Mouse (Mus musculus) olfactory bulb, adult 2 months (tissue): ENCODE measurements around the gene Htra3. TPM values are rescaled to one million over a fixed set of nuclear protein-coding genes. Genes with fewer than 3 reads are reported as not detected.

Experiments
- H3K27ac ChIP-seq: fragments of 200-500 bp; 2 replicates; pipeline ENCODE4 v1.5.1; 2012; ENCODE audit warnings: low read depth, low read length; ENCODE audit not compliant: insufficient read depth
- H3K4me1 ChIP-seq: fragments of 200-500 bp; 2 replicates; pipeline ENCODE4 v1.6.1; 2012; ENCODE audit warnings: low read length; ENCODE audit not compliant: control insufficient read depth, insufficient read depth
- H3K4me3 ChIP-seq: fragments of 200-500 bp; 2 replicates; pipeline ENCODE4 v1.5.1; 2012; ENCODE audit warnings: mild to moderate bottlenecking, low read depth, low read length, moderate library complexity; ENCODE audit not compliant: insufficient read depth
- CTCF ChIP-seq: fragments of 200-500 bp; IDR thresholded peaks from 2 replicates; pipeline ENCODE4 v1.5.1; 2012; ENCODE audit warnings: low read depth, mild to moderate bottlenecking, low read length, moderate library complexity; ENCODE audit not compliant: insufficient read depth
- POLR2A ChIP-seq: fragments of 200-500 bp; IDR thresholded peaks from 2 replicates; pipeline ENCODE4 v1.6.1; 2012; ENCODE audit warnings: mild to moderate bottlenecking, low read depth, low read length, moderate library complexity; ENCODE audit not compliant: insufficient read depth
- WGBS: fragments of 180-500 bp; shearing (Covaris S2); methylation state at CpG from one replicate; pipeline ENCODE4 v1.1.7; 2018; 5-methylcytosine and 5-hydroxymethylcytosine counted together
- polyA plus RNA-seq: library from polyadenylated mRNA; stranded (reverse); fragments of >200 nt; gene quantifications from 2 replicates; pipeline ENCODE4 v1.2.4, GENCODE M21; 2012; ENCODE audit warnings: low replicate concordance; ENCODE audit not compliant: missing spikeins, insufficient read depth, insufficient read length

Htra3 gene
- polyA plus RNA-seq, 1 experiment: not detected

DNA sequence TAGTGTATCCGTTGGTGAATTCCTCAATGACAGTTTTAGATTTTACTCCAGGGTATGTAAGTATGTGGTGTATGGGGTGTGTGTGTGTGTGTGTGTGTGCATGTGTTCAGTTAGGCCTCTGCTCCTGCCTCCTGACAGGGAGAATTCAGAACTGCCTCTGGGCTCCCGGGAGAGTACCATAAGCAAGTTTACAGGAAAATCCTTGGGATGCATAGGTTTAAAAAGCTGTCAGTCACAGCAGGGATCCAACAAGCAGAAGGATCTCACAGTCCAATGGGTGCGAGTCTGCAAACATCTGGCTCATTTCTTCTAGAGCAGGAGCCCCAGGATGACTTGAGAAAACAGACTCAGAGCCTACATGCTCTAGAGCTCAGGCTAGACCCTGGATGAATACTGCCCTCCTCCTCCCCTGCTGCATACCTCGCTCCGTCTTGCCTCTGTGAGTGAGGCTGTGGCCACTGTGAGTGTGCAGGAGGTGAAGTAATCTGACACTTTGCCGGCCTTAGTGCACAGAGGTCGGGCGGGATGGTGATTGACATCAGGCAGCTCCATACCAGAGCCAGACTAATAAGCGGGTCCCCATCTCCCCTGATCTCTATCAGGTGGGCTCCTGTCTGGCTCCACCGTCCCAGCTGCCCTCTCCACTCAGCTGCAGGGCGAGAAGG, 9.7 kb downstream of the Htra3 start:
- H3K4me1 ChIP-seq: peaks cover 31% of the 10 kb centered on the region
- H3K4me3 ChIP-seq: no peak overlapping the region
- WGBS: 67% methylated on average over 11 of the region's 11 CpGs
- no peak for TF ChIP-seq POLR2A
- no peak for TF ChIP-seq CTCF
- no peak overlapping the region for H3K27ac ChIP-seq

DNA sequence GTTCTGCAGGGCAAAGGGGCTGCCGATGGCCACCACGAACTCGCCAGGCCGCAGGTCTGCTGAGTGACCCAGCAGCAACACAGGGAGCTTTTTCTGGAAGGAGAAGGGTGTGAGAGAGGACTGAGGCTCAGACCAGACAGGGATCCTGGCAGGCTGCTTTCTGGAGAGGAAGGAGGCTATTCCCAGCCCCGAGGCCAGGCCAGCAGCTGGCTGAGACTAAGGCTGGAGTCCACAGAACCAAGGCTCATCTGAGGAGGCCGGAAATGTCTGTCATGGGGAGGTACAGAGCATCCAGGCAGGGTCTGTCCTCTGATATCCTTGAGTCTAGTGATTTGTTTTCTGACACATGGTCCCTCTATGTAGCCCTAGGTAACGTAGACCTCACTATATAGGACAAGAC, 13.4 kb downstream of the Htra3 start:
- no peak overlapping the region for H3K4me3 ChIP-seq
- TF ChIP-seq CTCF (no peak), POLR2A (no peak)
- peaks cover 8% of the 10 kb centered on the region; the same call in 1 of the 2 replicates for H3K4me1 ChIP-seq
- H3K27ac ChIP-seq: no peak overlapping the region
- 86% methylated on average over 7 of the region's 7 CpGs for WGBS

DNA sequence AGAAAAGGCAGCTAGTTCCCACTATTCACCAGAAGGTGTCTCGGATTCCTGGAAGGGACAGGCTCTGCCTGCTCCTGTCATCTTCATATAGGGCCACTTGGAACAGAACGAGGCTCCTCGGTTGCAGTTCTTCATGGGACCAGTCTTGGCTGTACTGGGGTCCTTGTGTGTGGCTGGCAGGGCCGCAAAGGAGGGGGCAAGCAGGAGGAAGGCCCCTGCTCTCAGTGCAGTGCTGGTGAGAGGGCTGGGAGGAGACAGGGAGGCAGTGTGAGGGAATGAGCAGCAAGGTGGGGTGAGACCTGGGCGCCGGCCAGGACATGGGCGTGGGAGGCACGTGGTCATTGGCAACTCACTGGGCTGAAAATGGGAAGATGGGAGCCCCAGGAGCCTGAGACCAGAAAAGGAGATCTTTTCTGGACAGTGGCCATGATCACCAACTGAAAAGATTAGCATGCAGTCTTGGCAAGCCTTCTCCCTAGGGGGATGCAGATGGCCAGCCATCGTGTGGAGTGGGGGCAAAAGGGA, 17.5 kb downstream of the Htra3 start:
- 75% methylated on average over 9 of the region's 9 CpGs for WGBS
- no peak for TF ChIP-seq POLR2A

DNA sequence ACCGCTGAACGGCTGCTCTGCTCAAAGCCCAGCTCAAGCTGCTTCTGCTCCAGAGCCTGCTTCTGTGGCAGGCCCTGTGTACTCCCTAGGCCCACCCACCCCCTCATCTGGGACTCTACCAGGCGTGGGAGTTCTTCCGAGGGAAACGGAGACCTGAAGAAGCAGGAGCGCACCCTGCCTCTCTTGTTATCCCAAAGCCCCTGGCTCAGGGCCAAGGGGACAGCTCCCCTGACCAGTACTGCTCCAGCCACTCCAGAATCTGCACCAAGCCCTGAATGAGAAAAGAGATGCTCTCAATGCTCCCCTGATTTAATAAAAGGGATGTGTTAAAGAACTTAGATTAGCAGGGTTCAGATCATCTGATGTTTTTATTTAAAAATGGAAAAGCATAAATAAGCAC, 18.4 kb downstream of the Htra3 start:
- Histone ChIP-seq H3K27ac (no peak overlapping the region), H3K4me3 (no peak overlapping the region), H3K4me1 (peaks cover 5% of the 10 kb centered on the region; the same call in 1 of the 2 replicates)
- WGBS: 44% methylated on average over 6 of the region's 6 CpGs
- no peak for TF ChIP-seq CTCF
- TF ChIP-seq POLR2A: no peak

More for the DNA sequence above, 17.5 kb downstream of the Htra3 start:
- Histone ChIP-seq H3K4me1 (peaks cover 5% of the 10 kb centered on the region; the same call in 1 of the 2 replicates), H3K27ac (no peak overlapping the region), H3K4me3 (no peak overlapping the region)

DNA sequence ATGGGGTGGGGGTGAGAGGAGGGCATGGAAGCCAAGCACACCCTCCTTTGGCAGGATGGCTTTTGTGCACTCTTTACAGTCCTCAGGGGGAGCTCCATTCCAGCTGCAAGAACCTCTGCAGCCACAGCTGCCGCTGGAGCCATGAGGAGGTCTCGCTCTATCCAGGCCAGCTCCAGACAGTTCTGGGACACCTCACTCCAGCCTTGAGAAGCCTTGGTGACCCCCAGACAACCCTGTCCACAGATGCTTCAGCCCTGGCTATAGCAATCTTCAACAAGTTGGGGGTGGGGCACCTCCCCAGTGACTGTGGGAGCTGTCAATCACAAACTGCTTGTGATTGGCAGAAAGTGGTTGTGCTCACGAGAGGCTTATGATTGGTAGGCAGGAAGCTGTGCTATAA, 20.1 kb downstream of the Htra3 start:
- TF ChIP-seq CTCF: no peak
- no peak for TF ChIP-seq POLR2A
- H3K4me3 ChIP-seq: no peak overlapping the region
- peaks cover 5% of the 10 kb centered on the region; the same call in 1 of the 2 replicates for H3K4me1 ChIP-seq

DNA sequence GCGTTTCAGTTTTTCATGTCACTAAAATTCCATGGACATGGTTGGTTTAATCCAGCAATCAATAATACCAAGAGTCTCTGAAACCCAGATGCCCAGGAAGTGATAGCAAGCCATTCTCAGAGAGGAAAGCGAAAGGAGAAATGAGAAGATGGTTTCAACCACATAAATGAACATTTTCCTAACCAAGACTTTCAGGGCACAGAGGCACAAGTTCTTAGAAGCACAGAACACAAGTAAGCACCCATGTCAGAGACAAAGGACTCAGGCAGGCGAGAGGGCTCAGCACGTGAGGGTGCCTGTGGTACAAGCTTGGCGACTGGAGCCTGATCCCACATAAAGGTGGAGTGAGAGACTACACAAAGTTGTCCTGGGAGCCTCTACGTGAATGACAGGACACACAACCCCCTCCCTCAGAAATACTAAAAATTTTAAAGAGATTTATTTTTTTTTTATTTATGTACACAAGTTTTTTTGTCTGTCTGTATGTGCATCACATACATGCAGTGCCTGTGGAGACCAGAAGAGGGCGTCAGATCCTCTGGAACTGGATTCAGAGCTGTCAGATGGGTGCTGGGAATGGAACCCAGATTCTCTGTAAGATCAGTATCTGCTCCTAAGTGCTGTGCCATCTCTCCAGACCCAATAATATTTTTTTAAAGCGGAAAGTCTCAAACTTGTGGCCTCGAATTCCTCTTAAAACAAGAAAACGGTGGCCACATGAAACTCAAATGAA, 23.7 kb downstream of the Htra3 start:
- H3K27ac ChIP-seq: no peak overlapping the region
- no peak for TF ChIP-seq POLR2A
- TF ChIP-seq CTCF: no peak
- H3K4me1 ChIP-seq: no peaks in the 10 kb centered on the region
- WGBS: 89% methylated on average over 10 of the region's 10 CpGs
- H3K4me3 ChIP-seq: no peak overlapping the region

More for the DNA sequence above, 20.1 kb downstream of the Htra3 start:
- 74% methylated on average over 3 of the region's 3 CpGs for WGBS
- H3K27ac ChIP-seq: no peak overlapping the region

DNA sequence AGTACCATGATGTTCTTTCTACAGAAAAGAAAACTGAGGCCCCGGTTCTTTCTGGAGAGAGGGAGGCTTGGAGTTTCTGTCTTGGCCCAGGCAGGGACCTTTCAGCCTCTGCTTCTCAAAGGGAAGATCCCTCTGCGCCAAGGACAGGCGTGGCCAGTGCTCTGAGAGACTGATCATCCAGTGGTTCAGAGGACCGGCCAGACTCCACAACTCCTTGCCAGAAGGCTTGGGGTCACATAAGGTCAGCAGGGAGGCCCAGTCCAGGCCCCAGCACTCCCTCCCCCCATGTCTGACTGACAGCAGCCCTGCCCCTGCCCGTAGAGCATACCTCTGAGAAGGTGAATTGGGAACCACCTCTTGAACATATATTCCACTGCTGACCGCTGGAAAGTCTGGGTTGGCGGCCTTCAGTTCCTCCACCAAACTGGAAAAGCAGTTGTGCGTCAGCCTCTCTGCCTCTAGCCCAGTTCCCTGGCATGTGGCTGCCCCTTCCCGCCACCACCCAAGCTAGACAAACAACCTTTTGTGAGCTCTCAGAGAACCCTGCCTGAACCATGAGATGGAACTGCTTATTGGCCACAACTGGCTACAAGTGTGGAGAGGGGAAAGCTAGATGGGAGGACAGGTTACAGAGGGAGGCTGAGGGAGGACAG, 25.7 kb downstream of the Htra3 start:
- H3K27ac ChIP-seq: no peak overlapping the region
- WGBS: 78% methylated on average over 9 of the region's 9 CpGs
- H3K4me3 ChIP-seq: no peak overlapping the region
- H3K4me1 ChIP-seq: no peaks in the 10 kb centered on the region
- TF ChIP-seq POLR2A (no peak), CTCF (no peak)

DNA sequence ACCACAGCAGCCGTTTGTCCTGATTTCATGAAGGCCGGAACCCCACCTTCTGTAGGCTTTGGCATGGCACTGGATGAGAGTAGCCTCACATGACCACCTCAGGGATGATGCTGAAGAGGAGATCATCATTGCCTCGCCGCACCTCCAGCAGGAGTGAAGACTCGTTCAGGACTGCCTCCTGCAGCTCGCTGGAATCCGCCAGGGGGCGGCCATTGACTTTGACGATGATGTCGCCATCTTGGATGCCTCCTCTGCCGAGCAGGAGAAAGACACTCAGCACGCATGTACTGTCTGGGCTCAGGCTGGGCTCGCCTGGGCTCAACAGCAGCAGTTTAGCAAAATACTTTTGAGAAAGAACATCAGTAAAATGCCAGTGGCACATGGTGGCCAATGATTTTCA, 26.7 kb downstream of the Htra3 start:
- Histone ChIP-seq H3K4me1 (no peaks in the 10 kb centered on the region), H3K4me3 (no peak overlapping the region), H3K27ac (no peak overlapping the region)
- 85% methylated on average over 13 of the region's 13 CpGs for WGBS
- TF ChIP-seq CTCF: no peak
- no peak for TF ChIP-seq POLR2A

DNA sequence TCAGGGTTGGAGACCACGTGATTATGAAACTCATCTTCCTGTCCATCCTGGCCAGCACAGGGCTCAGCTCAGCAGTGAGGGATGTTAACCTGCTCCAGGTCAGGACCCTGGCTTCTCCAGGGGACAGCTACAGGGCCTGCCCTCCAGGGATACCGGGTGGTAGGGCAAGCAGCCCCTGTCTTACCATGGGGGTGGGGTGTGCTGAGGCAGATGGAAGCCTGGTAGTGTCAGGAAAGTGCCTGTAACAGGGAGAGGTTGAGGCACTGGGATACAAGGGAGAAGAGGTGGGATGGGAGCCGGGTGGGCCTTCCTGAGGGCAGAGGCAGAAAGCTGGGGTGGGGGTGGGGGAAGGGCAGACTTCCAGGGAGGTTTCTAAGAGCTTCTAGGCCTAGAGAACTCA, 27.3 kb downstream of the Htra3 start:
- no peak overlapping the region for H3K27ac ChIP-seq
- no peak overlapping the region for H3K4me3 ChIP-seq
- TF ChIP-seq POLR2A (no peak), CTCF (no peak)
- H3K4me1 ChIP-seq: no peaks in the 10 kb centered on the region
- WGBS: 88% methylated on average over 3 of the region's 3 CpGs
